Mouse (Mus musculus) G1E (cell line): ENCODE results near the gene Dusp22. TPM values are rescaled to one million over a fixed set of nuclear protein-coding genes. Genes with fewer than 3 reads are reported as not detected.

Experiments used
- ATAC-seq: 2 replicates; pipeline ENCODE4 v1.8.0; 2016; ENCODE audit warnings: mild to moderate bottlenecking; ENCODE audit not compliant: insufficient number of reproducible peaks, poor library complexity, low FRiP score, severe bottlenecking; ENCODE audit errors: extremely low read depth
- DNase-seq: peaks from one replicate; pipeline ENCODE4 v3.0.0; 2012; ENCODE audit warnings: low spot score
- H3K27me3 ChIP-seq: 2 replicates; pipeline ENCODE4 v1.6.1; 2012; ENCODE audit warnings: mild to moderate bottlenecking, low read length, inconsistent platforms; ENCODE audit not compliant: insufficient read depth
- H3K36me3 ChIP-seq: replicated peaks from 2 replicates; pipeline ENCODE3; 2012; ENCODE audit warnings: mild to moderate bottlenecking, inconsistent platforms
- H3K4me1 ChIP-seq: 2 replicates; pipeline ENCODE4 v1.6.1; 2012; ENCODE audit warnings: low read depth, low read length, inconsistent platforms, mixed read lengths; ENCODE audit not compliant: insufficient read depth
- H3K4me3 ChIP-seq: 2 replicates; pipeline ENCODE4 v1.5.1; 2012; ENCODE audit warnings: low read depth, mild to moderate bottlenecking, inconsistent platforms, low read length, moderate library complexity, mixed read lengths
- H3K9me3 ChIP-seq: replicated peaks from 2 replicates; pipeline ENCODE4 v1.6.1; 2012; ENCODE audit warnings: inconsistent platforms
- CTCF ChIP-seq: IDR thresholded peaks from 2 replicates; pipeline ENCODE4 v1.5.1; 2012; ENCODE audit warnings: low read depth, low read length, inconsistent platforms, mixed read lengths
- GATA1 ChIP-seq: IDR thresholded peaks from 2 replicates; pipeline ENCODE4 v1.6.1; 2012; ENCODE audit warnings: borderline replicate concordance, low read length, inconsistent platforms, mixed read lengths
- GATA2 ChIP-seq: IDR thresholded peaks from 2 replicates; pipeline ENCODE4 v1.6.1; 2012; ENCODE audit warnings: low read depth, low read length, inconsistent platforms, borderline replicate concordance
- POLR2AphosphoS5 ChIP-seq: IDR thresholded peaks from 2 replicates; pipeline ENCODE4 v1.6.1; 2012; ENCODE audit warnings: low read depth, low read length, inconsistent platforms; ENCODE audit not compliant: insufficient replicate concordance
- TAL1 ChIP-seq: conservative IDR thresholded peaks from 2 replicates; pipeline ENCODE4 v1.6.1; 2012; ENCODE audit warnings: low read depth, low read length, inconsistent platforms, mixed read lengths
- polyA plus RNA-seq: library from polyadenylated mRNA; stranded (reverse); fragments of >175 nt; gene quantifications from 2 replicates; pipeline ENCODE4 v1.2.3, GENCODE M21; 2012
- total RNA-seq, 2 experiments: library from RNA; stranded (forward) in 1 of 2; stranded (reverse) in 1 of 2; fragments of 200-1000 nt in 1 of 2; fragments of >200 nt in 1 of 2; fragmentation: Nextera tagmentation in 1 of 2; gene quantifications; 2 replicates each; pipeline ENCODE4 v1.2.3; 2014 to 2017

The Dusp22 gene
- total and polyA plus RNA-seq, 3 experiments = 0.27 TPM; not detected in 2

DNA sequence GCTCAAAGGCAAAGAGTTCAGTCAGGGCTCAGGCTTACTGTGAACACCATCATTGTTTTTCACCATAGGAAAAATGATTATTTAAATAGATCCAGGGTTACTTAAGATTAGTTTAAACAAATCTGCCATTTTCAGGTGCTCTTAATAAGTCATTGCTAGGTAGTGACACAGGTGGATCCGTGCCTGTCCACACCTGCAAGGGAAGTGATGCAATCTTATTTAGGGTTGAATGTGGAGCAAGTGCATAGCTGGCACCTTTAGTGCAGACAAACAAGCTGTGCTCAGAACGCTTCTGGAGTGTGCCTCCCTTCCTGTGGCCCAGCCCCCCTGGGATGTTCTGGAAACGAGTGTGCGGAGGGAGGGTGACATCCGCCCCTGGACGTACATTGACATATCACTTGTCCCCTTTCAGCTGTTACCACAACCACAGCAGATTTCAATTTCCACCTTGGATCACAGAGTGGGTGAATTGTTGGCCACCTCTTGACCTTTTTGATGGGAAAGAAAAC is 24.9 kb downstream of the Dusp22 start:
- TF ChIP-seq TAL1 (no peak), GATA1 (no peak), POLR2AphosphoS5 (no peak), CTCF (no peak), GATA2 (no peak)
- no peak for DNase-seq
- Histone ChIP-seq H3K9me3 (no peaks in the 10 kb centered on the region), H3K4me1 (no peaks in the 10 kb centered on the region; the same call in 1 of the 2 replicates), H3K27me3 (0 out of 2 replicates have a peak, but pooled peaks cover 10% of the 10 kb centered on the region), H3K4me3 (no peak overlapping the region), H3K36me3 (no peaks in the 10 kb centered on the region)
- no peak for ATAC-seq

GRCm38 (mm10) chr13:30685957-30686356 is 26.2 kb downstream of the Dusp22 start:
- no peaks in the 10 kb centered on the region; the same call in 1 of the 2 replicates for H3K4me1 ChIP-seq
- no peaks in the 10 kb centered on the region for H3K9me3 ChIP-seq
- no peaks in the 10 kb centered on the region for H3K36me3 ChIP-seq
- 0 out of 2 replicates have a peak, but pooled peaks cover 5% of the 10 kb centered on the region for H3K27me3 ChIP-seq
- TF ChIP-seq GATA2 (no peak), CTCF (no peak), POLR2AphosphoS5 (no peak), GATA1 (no peak), TAL1 (no peak)
- no peak overlapping the region for H3K4me3 ChIP-seq
- no peak for DNase-seq
- ATAC-seq = no peak

GRCm38 (mm10) chr13:30688035-30688616 is 28.3 kb downstream of the Dusp22 start:
- H3K9me3 ChIP-seq = no peaks in the 10 kb centered on the region
- 0 out of 2 replicates have a peak, but pooled peaks cover 5% of the 10 kb centered on the region for H3K27me3 ChIP-seq
- ATAC-seq (no peak), DNase-seq (no peak)
- no peak overlapping the region for H3K4me3 ChIP-seq
- no peak for TF ChIP-seq POLR2AphosphoS5
- TF ChIP-seq GATA1 = no peak
- TF ChIP-seq GATA2 = no peak
- no peak for TF ChIP-seq TAL1
- H3K36me3 ChIP-seq = no peaks in the 10 kb centered on the region
- H3K4me1 ChIP-seq = no peaks in the 10 kb centered on the region

DNA sequence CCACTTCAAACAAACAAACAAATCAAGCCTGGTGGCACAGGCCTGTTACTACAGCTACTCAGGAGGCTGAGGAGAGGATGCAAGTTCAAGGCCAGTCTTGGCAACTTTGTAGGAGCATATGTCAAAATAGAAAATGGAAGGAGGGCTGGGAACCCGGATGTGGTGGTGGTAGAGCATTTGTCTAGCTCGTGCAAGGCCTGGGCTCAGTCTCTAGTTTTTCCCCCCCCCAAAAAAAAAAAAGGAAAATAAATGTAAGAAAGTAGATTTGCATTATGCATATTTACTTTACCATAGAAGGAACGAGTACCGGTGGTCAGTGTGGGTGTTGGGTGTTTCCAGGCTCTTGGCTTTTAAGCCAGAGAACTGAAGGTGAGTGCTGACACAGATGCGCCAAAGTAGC is 29.7 kb downstream of the Dusp22 start:
- no peak for TF ChIP-seq GATA2
- no peak for TF ChIP-seq POLR2AphosphoS5
- TF ChIP-seq GATA1 = no peak
- no peak for TF ChIP-seq CTCF
- TF ChIP-seq TAL1 = no peak

DNA sequence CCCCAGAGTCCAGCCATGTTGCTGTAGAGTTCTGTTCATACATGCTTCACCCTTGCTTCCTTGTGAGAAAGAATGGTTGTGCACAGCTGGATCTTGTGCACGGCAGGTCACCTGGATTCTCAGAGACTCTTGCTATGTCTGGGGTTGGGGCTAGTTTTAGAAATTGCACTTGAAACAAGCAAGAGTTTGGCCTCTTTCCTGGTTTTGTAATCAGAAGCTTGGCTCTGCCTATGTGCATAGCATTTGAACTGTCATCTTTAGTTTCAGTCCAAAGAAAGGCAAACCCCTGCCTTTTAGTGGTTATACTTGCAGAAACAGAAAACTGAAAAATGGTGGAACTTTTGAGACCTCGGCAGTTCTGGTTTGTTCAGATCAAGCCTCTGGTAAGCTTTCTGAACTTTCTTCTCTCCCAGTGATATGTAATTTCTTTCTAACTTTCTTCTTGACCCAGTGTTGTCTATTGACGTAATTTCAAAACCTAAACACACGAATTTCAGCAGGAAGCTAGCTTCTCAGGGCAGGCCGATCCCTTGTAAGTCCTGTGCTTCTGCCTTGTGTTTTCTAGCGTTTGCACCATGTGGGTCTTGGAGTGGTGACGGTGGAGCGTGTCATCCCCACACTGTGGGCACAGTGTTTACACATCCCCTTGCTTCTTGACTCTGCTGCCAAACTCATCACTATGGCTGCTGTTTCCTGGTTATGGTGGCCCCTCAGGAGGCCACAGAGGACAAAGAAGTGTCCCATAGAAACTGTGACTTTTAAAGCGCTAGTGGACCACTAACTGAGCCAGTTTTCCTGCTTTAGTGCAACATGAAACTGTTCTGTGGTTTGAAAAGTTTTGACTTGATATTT is 31.9 kb downstream of the Dusp22 start:
- TF ChIP-seq GATA2 = no peak
- no peak for TF ChIP-seq TAL1
- ATAC-seq = no peak
- H3K36me3 ChIP-seq = no peaks in the 10 kb centered on the region
- H3K9me3 ChIP-seq = no peaks in the 10 kb centered on the region
- no peak overlapping the region for H3K4me3 ChIP-seq
- H3K4me1 ChIP-seq = no peaks in the 10 kb centered on the region
- no peak for DNase-seq
- H3K27me3 ChIP-seq = 0 out of 2 replicates have a peak, but pooled peaks cover 5% of the 10 kb centered on the region

More for the DNA sequence above, 29.7 kb downstream of the Dusp22 start:
- no peak for ATAC-seq
- Histone ChIP-seq H3K36me3 (no peaks in the 10 kb centered on the region), H3K27me3 (0 out of 2 replicates have a peak, but pooled peaks cover 5% of the 10 kb centered on the region), H3K4me1 (no peaks in the 10 kb centered on the region), H3K9me3 (no peaks in the 10 kb centered on the region), H3K4me3 (no peak overlapping the region)
- DNase-seq = no peak

- no peaks in the 10 kb centered on the region for H3K9me3 ChIP-seq
- DNase-seq (no peak), ATAC-seq (no peak)
- H3K4me3 ChIP-seq = no peak overlapping the region
- no peak for TF ChIP-seq CTCF
- TF ChIP-seq GATA2 = no peak
- no peak for TF ChIP-seq POLR2AphosphoS5
- no peak for TF ChIP-seq GATA1
- no peak for TF ChIP-seq TAL1
- no peaks in the 10 kb centered on the region for H3K36me3 ChIP-seq
- H3K27me3 ChIP-seq = 0 out of 2 replicates have a peak, but pooled peaks cover 3% of the 10 kb centered on the region
- H3K4me1 ChIP-seq = no peaks in the 10 kb centered on the region
Observed at GRCm38 (mm10) chr13:30692644-30693385, 33.0 kb downstream of the Dusp22 start.
